Mouse (Mus musculus): ENCODE results near the gene Smyd3. TPM values are rescaled to one million over a fixed set of nuclear protein-coding genes. Genes with fewer than 3 reads are reported as not detected.

The Smyd3 gene
- polyA plus RNA-seq, 1 experiment from 2014 or later, result 22.1 TPM

- H3K27ac ChIP-seq, result no peak overlapping the region
- H3K27me3 ChIP-seq, result no peaks in the 10 kb centered on the region
- ATAC-seq (ENCODE audit: low FRiP score, low read depth), result no peak
- no peaks in the 10 kb centered on the region for H3K4me1 ChIP-seq
- no peaks in the 10 kb centered on the region for H3K9me3 ChIP-seq
- no peak overlapping the region for H3K9ac ChIP-seq
- no peak overlapping the region for H3K4me2 ChIP-seq (replicated peaks)
- H3K4me3 ChIP-seq, result no peak overlapping the region
- 56% methylated on average over 2 of the region's 2 CpGs for WGBS
- no peaks in the 10 kb centered on the region for H3K36me3 ChIP-seq
These were observed 172.4 kb downstream of the Smyd3 start for GRCm38 (mm10) chr1:179345318-179345925.

- Histone ChIP-seq H3K27ac (no peak overlapping the region), H3K36me3 (no peaks in the 10 kb centered on the region), H3K4me3 (no peak overlapping the region), H3K4me1 (peaks cover 9% of the 10 kb centered on the region), H3K4me2 (replicated peaks) (no peak overlapping the region), H3K9ac (no peak overlapping the region), H3K9me3 (no peaks in the 10 kb centered on the region), H3K27me3 (no peaks in the 10 kb centered on the region)
- 93% methylated on average over 17 of the region's 17 CpGs for WGBS
- no peak for ATAC-seq (ENCODE audit: low FRiP score, low read depth)
These were observed 174.4 kb downstream of the Smyd3 start for GRCm38 (mm10) chr1:179343426-179343825.

- Histone ChIP-seq H3K9ac (no peak overlapping the region), H3K4me2 (replicated peaks) (no peak overlapping the region), H3K9me3 (no peaks in the 10 kb centered on the region), H3K36me3 (no peaks in the 10 kb centered on the region), H3K27me3 (no peaks in the 10 kb centered on the region), H3K4me3 (no peak overlapping the region), H3K27ac (no peak overlapping the region), H3K4me1 (peaks cover 21% of the 10 kb centered on the region)
- WGBS, result 67% methylated on average over 1 of the region's 1 CpGs
- ATAC-seq (ENCODE audit: low FRiP score, low read depth), result no peak
These were observed 176.3 kb downstream of the Smyd3 start for GRCm38 (mm10) chr1:179341589-179341988.

DNA sequence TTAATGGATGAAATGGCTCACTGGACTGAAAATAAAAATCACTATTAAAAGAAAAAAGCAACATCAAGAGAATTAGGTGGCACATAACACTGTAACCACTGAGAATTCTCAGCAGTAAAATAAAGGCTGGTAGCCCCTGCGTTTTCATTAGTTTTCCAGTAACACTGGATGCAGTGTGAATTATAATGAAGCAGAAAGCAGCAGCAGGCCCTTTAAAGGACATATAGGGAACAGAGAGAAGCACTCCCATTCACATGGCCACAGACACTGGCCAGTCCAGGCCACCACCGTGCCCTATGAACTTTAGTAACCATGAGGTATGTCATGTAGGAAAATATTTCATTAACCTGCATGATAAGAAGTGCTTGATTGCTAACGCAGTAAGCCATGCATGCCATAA lies 178.8 kb downstream of the Smyd3 start:
- WGBS, result 56% methylated on average over 3 of the region's 3 CpGs
- peaks cover 21% of the 10 kb centered on the region for H3K4me1 ChIP-seq
- H3K9me3 ChIP-seq, result no peaks in the 10 kb centered on the region
- H3K4me3 ChIP-seq, result no peak overlapping the region
- no peaks in the 10 kb centered on the region for H3K36me3 ChIP-seq
- H3K27ac ChIP-seq, result no peak overlapping the region
- no peak overlapping the region for H3K9ac ChIP-seq
- no peak for ATAC-seq (ENCODE audit: low FRiP score, low read depth)
- H3K4me2 ChIP-seq (replicated peaks), result no peak overlapping the region
- H3K27me3 ChIP-seq, result no peaks in the 10 kb centered on the region

GRCm38 (mm10) chr1:179337529-179337928 lies 180.3 kb downstream of the Smyd3 start:
- Histone ChIP-seq H3K4me1 (peaks cover 21% of the 10 kb centered on the region), H3K27me3 (no peaks in the 10 kb centered on the region), H3K9ac (no peak overlapping the region), H3K36me3 (no peaks in the 10 kb centered on the region), H3K4me2 (replicated peaks) (no peak overlapping the region), H3K9me3 (no peaks in the 10 kb centered on the region), H3K4me3 (no peak overlapping the region), H3K27ac (no peak overlapping the region)
- no peak; the same call in 1 of the 2 replicates for ATAC-seq (ENCODE audit: low FRiP score, low read depth)
- WGBS, result 72% methylated on average over 5 of the region's 5 CpGs

GRCm38 (mm10) chr1:179326965-179327308 lies 190.9 kb downstream of the Smyd3 start:
- Histone ChIP-seq H3K27ac (no peak overlapping the region), H3K4me2 (replicated peaks) (no peak overlapping the region), H3K9ac (no peak overlapping the region), H3K4me1 (no peaks in the 10 kb centered on the region), H3K36me3 (no peaks in the 10 kb centered on the region), H3K9me3 (no peaks in the 10 kb centered on the region), H3K4me3 (no peak overlapping the region), H3K27me3 (no peaks in the 10 kb centered on the region)
- ATAC-seq (ENCODE audit: low FRiP score, low read depth), result no peak
- WGBS, result 92% methylated on average over 3 of the region's 3 CpGs

DNA sequence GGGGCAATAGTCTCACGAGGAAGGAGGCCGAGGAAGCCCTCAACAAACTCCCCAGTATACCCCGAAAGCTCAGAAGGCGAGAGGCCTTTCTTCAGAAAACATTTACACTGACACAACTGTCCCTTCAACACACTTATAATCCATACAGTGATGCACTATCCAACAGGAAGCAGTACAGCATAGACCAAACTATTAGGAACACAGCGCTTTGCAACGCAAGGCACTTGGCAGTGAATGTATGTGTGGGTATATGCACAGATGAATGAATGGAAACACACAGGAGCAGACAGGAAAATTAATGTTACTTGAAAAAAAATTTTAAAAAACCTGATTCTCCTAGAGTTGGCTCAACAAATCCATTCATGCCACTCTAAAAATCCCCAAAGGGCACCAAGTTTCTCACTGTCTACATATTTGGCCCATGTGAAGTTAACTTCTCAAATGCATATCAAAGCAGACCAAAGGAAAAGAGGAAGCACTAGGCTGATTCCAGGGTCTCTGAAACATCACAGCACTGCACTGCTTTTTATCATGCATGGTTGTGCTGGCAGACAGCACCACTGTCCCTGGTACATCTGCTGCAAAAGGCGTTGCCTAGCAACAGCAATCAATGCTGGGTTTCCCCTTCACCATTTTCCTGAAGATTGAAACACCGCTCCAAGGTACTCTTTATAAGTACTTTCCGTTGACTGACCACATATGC lies 191.4 kb downstream of the Smyd3 start:
- no peaks in the 10 kb centered on the region for H3K36me3 ChIP-seq
- no peak overlapping the region for H3K4me3 ChIP-seq
- no peaks in the 10 kb centered on the region for H3K9me3 ChIP-seq
- no peaks in the 10 kb centered on the region for H3K27me3 ChIP-seq
- no peak overlapping the region for H3K4me2 ChIP-seq (replicated peaks)
- H3K4me1 ChIP-seq, result no peaks in the 10 kb centered on the region
- H3K27ac ChIP-seq, result no peak overlapping the region
- H3K9ac ChIP-seq, result no peak overlapping the region
- no peak for ATAC-seq (ENCODE audit: low FRiP score, low read depth)
- 90% methylated on average over 9 of the region's 9 CpGs for WGBS

- ATAC-seq (ENCODE audit: low FRiP score, low read depth), result no peak
These were observed 193.6 kb downstream of the Smyd3 start for GRCm38 (mm10) chr1:179324271-179324670.

DNA sequence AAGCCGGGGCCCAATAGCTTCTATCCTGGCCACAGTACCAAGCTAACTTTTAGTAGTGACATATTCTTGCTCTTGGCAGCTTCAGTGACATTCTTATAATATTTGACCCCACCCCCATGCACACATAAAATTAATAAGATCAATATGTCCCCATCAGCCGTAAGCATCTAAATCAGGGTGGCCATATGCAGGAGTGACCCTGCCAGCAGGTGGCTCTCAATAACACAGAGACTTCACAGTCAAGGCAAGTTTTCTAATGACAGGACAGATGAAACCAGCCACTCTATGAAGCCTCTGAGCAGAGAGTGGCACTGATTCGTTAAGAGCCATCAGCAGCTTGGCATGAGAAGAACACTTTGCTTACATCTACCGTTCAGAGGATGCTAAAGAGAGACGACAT lies 204.2 kb downstream of the Smyd3 start:
- no peaks in the 10 kb centered on the region for H3K27me3 ChIP-seq
- no peaks in the 10 kb centered on the region for H3K9me3 ChIP-seq
- H3K36me3 ChIP-seq, result no peaks in the 10 kb centered on the region
- H3K4me2 ChIP-seq (replicated peaks), result no peak overlapping the region
- no peak for ATAC-seq (ENCODE audit: low FRiP score, low read depth)
- H3K27ac ChIP-seq, result no peak overlapping the region
- H3K9ac ChIP-seq, result no peak overlapping the region
- peaks cover 4% of the 10 kb centered on the region; the same call in 1 of the 2 replicates for H3K4me1 ChIP-seq
- 59% methylated on average over 5 of the region's 5 CpGs for WGBS
- no peak overlapping the region for H3K4me3 ChIP-seq

More at GRCm38 (mm10) chr1:179324271-179324670, 193.6 kb downstream of the Smyd3 start:
- Histone ChIP-seq H3K9me3 (no peaks in the 10 kb centered on the region), H3K4me3 (no peak overlapping the region), H3K4me2 (replicated peaks) (no peak overlapping the region), H3K27me3 (no peaks in the 10 kb centered on the region), H3K36me3 (no peaks in the 10 kb centered on the region), H3K27ac (no peak overlapping the region), H3K9ac (no peak overlapping the region), H3K4me1 (no peaks in the 10 kb centered on the region)
- WGBS, result 78% methylated on average over 6 of the region's 6 CpGs

- H3K36me3 ChIP-seq, result no peaks in the 10 kb centered on the region
- WGBS, result 61% methylated on average over 5 of the region's 5 CpGs
- no peak for ATAC-seq (ENCODE audit: low FRiP score, low read depth)
- H3K4me1 ChIP-seq, result peaks cover 4% of the 10 kb centered on the region; the same call in 1 of the 2 replicates
- no peaks in the 10 kb centered on the region for H3K9me3 ChIP-seq
- H3K4me2 ChIP-seq (replicated peaks), result no peak overlapping the region
- no peak overlapping the region for H3K9ac ChIP-seq
- H3K4me3 ChIP-seq, result no peak overlapping the region
- no peaks in the 10 kb centered on the region for H3K27me3 ChIP-seq
- H3K27ac ChIP-seq, result no peak overlapping the region
These were observed 208.4 kb downstream of the Smyd3 start for GRCm38 (mm10) chr1:179309487-179309886.

DNA sequence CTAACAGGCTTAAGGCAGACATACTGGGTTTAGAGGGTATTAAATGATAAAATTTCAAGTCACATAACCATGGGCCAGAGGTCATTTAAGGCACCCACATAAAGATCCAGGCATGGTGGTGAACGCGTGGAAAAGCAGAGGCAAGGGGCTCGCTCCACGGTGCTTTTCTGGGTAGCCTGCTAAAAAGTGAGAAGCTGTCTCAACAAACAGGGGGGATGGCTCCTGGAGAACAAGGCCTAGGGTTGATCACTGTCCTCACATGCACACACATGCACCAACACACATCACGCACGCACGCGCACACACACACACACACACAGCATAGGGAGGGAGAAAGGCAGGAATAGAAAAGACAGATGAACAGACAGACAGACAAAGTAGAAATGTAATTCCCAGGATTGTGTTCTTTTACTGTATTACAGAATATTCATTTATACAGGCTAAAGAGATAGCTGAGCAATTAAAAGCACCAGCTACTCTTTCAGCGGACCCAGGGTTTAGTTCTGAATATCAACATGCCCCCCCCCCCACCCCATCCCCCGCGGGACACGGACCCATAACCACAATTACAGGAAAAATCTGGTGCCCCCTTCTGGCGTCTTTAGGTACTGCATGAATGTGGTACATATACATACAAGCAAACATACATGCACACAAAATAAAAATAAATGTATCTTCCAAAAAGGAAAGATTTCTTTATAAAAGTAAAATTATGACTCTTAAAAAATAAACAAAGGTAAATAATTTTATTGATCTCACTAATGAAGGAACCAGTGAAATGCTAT lies 215.2 kb downstream of the Smyd3 start:
- Histone ChIP-seq H3K9ac (no peak overlapping the region), H3K4me2 (replicated peaks) (no peak overlapping the region), H3K36me3 (no peaks in the 10 kb centered on the region), H3K9me3 (no peaks in the 10 kb centered on the region), H3K4me1 (no peaks in the 10 kb centered on the region), H3K4me3 (no peak overlapping the region), H3K27me3 (no peaks in the 10 kb centered on the region), H3K27ac (no peak overlapping the region)
- ATAC-seq (ENCODE audit: low FRiP score, low read depth), result no peak
- WGBS, result 87% methylated on average over 13 of the region's 13 CpGs

DNA sequence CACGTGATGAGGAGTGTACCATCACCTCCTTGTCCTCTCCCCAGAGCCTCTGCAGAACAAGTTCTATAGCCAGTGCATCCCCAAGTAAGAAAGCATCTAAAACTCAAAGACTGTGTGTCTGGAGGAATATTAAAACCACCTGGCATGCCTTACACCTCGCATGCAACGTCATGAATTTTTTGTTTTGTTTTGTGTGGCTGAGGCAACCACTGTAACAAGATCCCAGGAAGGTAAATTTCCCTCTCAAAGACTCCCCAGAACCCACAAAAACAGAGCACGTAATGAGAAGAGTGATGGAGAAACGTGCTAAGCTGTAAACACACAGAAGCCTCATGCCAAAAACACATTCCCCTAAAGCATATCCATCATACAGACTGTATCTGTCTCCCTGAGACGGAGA lies 222.2 kb downstream of the Smyd3 start:
- Histone ChIP-seq H3K4me1 (peaks cover 8% of the 10 kb centered on the region; the same call in 1 of the 2 replicates), H3K36me3 (no peaks in the 10 kb centered on the region), H3K4me2 (replicated peaks) (no peak overlapping the region), H3K4me3 (no peak overlapping the region), H3K9me3 (no peaks in the 10 kb centered on the region), H3K27ac (peak overlapping the region; percentile 40; the same call in 1 of the 2 replicates), H3K9ac (no peak overlapping the region), H3K27me3 (no peaks in the 10 kb centered on the region)
- WGBS, result 34% methylated on average over 6 of the region's 6 CpGs
- no peak for ATAC-seq (ENCODE audit: low FRiP score, low read depth)
